Mouse (Mus musculus): Measurements from ENCODE around the gene Slc22a4. TPM values are rescaled to one million over a fixed set of nuclear protein-coding genes. Genes with fewer than 3 reads are reported as not detected.

The Slc22a4 gene
- total RNA-seq (2021): 8.0 and 8.5 TPM in 2 replicates
- long read RNA-seq, transcript Slc22a4-201 (10 exons, 2,263 nt): major isoform, 6 of 11 reads
- long read RNA-seq, partial matches to known transcripts: 1 of 11 reads
- long read RNA-seq, other reads (novel, unspliced or antisense): 3 of 11 reads

DNA sequence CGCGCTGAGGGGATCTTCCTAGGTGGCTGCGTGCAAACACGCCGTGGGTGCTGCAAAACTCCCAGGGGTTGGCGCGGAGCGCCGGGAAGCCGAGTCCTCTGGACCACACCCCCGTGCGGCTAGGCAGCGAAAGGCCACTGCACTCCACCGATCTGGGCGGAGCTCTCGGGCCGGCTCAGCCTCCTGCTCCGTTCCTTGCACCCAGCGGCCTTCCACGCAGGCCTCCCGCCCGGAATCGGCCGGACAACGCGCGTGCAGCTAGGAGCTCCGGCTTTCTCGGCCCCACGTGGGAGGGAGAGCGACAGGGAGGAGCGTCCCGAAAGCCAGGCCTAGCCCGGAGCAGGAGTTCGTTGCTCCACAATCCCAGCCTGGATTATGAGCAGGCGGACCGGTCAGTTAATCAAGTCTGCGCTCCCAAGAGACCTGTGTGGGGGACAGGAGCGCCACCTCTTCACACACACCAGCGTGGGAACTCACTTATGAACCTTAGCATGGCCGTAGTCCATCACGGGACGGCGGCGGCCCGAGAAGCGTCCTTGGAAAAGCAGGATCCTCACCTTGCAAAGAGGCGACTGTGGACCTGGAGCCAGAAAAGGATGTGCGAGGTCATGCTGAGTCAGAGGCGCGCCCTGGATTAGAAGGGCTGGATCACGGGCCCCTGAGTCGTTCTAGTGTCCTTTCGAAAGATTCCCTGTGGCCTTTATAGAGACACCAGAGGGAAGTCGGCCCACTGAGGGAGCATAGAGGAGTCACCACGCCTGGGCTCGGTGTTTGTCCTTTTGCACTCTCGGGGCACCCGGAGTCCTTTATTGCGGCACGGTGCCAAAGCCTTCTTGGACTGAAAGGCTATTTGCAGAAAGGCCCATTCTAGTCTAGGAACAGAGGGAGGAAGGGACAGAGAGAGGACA lies at the start of gene Slc22a4:
Gene Slc22a4 (minus strand): TSS at position 47 of the 908 bp plus-strand sequence.
- peak; percentile 88 for DNase-seq

GRCm38 (mm10) chr11:54076101-54076500 lies 48.2 kb upstream of the Slc22a4 start:
- DNase-seq: no peak

- no peak for DNase-seq
These were observed 47.5 kb upstream of the Slc22a4 start for GRCm38 (mm10) chr11:54075353-54075752.

- DNase-seq: no peak
These were observed 45.4 kb upstream of the Slc22a4 start for GRCm38 (mm10) chr11:54073291-54073690.

- peak; percentile 79 for DNase-seq
These were observed 44.0 kb upstream of the Slc22a4 start for GRCm38 (mm10) chr11:54071726-54072445.

DNA sequence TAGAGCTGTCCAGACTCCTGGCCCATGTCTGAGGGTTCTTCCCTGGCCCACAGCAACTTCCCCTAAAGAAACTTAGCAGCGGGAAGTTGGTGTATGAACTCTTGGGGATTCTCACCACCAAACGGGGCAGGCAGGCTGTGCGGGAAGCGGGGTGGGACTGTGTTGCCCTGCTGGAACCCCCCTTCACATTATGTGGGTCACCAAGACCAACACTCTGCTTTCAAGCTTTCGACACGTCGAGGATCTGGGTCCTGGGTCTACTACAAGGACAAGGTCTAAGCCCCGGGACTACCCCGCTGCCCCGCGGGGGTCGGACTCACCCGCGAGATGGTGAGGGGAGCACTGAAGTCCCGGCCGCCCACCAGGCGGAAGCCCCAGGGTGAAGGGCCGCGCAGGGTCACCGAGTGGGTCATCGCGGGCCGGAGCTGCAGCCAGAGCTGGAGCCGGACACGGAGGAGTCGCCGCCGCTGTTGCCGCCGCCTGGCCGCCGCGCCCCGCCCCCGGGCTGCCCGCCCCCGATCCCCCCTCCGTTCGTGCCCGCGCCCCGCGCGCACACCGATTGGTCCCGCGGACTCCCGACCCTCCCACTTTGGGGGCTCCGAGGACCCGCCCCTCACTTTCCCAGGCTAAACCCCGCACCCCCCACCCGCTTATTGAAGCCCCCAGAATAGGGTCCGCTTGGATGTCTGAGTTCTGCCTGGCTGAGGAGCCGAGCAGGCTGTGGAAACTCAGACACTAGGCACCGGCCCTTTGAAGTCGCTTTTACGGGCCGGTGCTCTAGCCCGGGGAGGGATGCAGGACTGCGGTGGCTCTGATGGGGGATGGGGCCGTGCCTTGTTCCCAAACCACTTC lies 40.9 kb upstream of the Slc22a4 start, which contains the start of gene Pdlim4:
Gene Pdlim4 (minus strand): TSS at position 495 of the 852 bp plus-strand sequence.
- peak; percentile 71 for DNase-seq

DNA sequence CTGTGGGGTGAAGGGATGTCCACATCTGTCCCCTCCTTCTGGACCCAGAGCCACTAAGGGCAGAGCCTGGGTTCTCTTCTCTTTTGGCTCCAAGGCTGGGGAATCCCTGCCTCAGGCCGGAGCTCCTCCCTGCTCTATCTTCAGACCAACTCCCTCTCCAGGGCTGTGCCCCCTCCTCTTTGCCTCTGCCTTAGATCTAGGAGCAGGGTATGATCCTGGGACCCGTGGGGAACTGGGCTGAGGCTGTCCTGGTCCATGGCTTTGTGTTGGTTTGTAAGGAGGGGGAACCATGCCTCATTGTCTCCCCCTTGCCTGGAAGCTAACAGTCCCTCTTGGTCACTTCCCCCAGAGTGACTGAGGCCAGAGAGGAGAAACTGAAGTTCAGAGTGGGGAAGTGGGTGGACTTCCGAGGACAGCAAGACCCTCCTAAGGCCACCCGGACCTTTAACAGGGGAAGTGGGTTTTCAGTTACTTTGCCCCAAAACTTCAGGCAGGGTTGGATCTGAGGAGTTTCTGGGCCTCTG lies 40.2 kb upstream of the Slc22a4 start:
- DNase-seq: no peak

GRCm38 (mm10) chr11:54067318-54067995 lies 39.6 kb upstream of the Slc22a4 start:
- no peak for DNase-seq

DNA sequence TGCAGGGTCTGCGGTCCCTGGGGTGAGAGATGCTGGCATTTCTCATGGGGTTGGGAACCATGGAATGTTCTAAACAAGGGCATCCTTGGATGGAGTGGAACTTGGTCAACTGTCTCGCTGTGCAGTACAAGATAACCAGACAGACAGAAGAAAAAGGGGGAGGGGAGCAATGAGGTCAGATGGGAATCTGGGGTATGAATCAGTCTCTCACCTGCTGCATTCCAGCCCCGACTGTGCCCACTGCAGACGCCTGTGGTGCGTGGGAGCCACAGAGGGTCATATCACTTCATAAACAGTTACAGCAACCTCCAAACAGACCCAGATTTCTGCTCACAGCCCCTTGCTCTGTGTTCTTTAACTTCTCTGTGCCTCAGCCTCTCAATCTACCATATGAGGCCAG lies 38.5 kb upstream of the Slc22a4 start:
- DNase-seq: no peak

- no peak for DNase-seq
These were observed 38.0 kb upstream of the Slc22a4 start for GRCm38 (mm10) chr11:54065915-54066178.

GRCm38 (mm10) chr11:54065106-54065914 lies 37.4 kb upstream of the Slc22a4 start:
- no peak for DNase-seq

- DNase-seq: no peak
These were observed 36.6 kb upstream of the Slc22a4 start for GRCm38 (mm10) chr11:54064412-54064978.

- DNase-seq: no peak
These were observed 35.5 kb upstream of the Slc22a4 start for GRCm38 (mm10) chr11:54063472-54063775.

DNA sequence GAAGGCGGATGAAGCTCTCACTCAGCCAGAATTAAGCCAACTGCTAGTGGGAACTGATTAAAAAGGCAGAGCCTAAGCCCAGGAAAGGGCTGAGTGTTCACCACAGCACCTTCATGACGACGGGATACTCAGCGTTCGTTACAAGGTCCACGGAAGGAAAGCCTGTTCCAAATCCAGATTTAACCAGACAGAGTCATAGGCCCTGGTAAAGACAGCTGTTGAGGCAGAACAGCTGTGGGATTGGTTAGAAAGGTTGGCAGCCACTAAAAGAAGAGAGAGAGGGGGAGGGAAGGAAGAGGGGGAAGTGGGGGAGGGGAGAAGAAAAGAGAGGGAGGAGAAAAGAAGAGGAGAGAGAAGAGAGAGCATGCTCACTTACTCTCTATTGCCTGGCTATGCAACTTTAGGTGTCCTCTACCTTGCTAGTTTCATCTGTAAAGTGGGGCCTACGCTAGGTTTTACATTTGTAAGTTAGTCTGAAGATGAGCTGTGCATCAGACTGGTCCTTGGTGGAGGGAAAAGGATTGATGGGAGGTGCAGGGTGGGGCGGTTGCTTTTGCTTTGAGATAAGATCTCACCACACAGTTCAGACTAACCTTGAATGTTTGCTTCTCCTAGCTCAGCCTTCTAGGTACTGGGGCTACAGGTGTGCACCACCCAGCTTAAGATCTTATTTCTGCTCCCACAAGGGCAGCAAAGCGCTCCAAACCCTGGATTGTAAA lies 35.0 kb upstream of the Slc22a4 start:
- no peak for DNase-seq

- DNase-seq: peak; percentile 90
These were observed 34.3 kb upstream of the Slc22a4 start for GRCm38 (mm10) chr11:54062086-54062752.

GRCm38 (mm10) chr11:54060316-54060715 lies 32.4 kb upstream of the Slc22a4 start:
- no peak for DNase-seq

DNA sequence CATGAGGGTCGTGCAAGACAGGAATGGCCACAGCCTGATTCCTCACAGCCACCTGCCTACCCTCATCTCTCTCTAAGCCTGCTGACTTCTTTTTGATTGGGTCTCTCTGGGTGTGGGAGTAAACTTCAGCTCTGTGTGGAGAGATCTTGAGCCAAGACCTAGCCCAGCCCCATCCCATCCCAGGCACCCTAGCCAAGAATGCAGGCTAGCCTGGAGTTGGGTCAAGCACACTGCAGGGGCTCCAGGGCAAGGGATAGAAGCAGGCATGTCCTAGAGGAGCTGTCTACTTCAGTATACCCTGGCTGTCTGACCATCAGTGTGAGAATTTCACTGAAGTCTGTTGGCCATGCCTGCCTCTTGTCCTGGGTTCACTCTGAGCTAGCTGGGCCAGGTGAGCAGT lies 31.6 kb upstream of the Slc22a4 start:
- no peak for DNase-seq

DNA sequence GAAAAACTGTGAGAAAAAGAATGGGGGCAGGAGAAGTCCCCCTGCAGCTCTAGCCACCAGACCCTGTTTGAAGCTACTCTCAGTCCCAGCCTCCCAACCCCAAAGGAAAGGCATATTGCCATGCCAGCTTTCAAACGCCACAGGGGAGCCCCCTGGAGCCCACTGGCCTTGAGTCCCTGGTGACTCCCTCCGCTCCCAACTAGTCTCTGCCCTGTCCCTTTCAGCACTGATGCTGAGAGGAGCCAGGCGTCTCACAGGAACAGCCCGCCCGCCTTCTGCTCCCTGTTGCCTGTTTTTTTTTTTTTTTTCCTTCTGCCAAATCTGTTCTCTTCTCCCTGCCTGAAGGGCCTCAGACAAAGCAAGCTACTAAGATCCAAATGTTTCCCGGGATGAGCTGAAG lies 30.8 kb upstream of the Slc22a4 start:
- no peak for DNase-seq

GRCm38 (mm10) chr11:54058056-54058617 lies 30.2 kb upstream of the Slc22a4 start:
- DNase-seq: no peak

Measured in adrenal gland, postnatal 25 days (tissue).